Mouse (Mus musculus) bone marrow macrophage, adult 2 months (primary cell): Measurements from ENCODE around the gene Cr2.

ENCODE experiments used
- CTCF ChIP-seq: IDR thresholded peaks from 2 replicates; pipeline ENCODE4 v1.5.1; 2012; ENCODE audit warnings: low read depth, mild to moderate bottlenecking, low read length, moderate library complexity
- POLR2A ChIP-seq: IDR thresholded peaks from 2 replicates; pipeline ENCODE4 v1.6.1; 2012; ENCODE audit warnings: mild to moderate bottlenecking, low read depth, low read length, borderline replicate concordance

DNA sequence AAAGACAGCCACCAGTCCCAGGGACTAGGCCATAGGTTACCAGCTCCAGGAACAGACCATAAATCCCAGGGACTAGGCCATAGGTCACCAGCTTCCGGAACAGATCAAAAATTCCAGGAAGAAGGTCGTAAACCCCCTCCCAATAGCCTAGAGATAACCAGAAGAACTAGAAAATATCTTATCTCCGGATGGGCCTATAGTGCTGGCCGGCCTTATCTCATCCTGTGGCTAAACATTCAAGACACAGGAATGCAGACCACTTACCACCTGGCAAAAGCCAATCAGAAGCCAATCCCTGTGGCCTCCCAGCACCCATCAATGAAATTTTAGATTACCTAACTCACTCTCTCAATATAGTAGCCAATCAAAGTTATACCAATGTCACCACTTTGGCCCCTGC is 75.8 kb downstream of the Cr2 start:
- TF ChIP-seq CTCF (no peak), POLR2A (no peak)
